Mouse (Mus musculus) erythroblast, adult 5-6 weeks (primary cell): Measurements from ENCODE around the gene Ddx51. TPM values are rescaled to one million over a fixed set of nuclear protein-coding genes. Genes with fewer than 3 reads are reported as not detected.

Experiments
- ATAC-seq: replicated peaks from 2 replicates; pipeline ENCODE4 v1.8.0; 2016; ENCODE audit warnings: moderate number of reproducible peaks, mild to moderate bottlenecking, moderate TSS enrichment, inconsistent platforms; ENCODE audit not compliant: poor library complexity, low FRiP score, severe bottlenecking
- total RNA-seq, 2 experiments: library from RNA; stranded (forward) in 1 of 2; stranded (reverse) in 1 of 2; fragments of 150-400 nt in 1 of 2; fragments of 200-764, 138-1000 nt in 1 of 2; gene quantifications; 2 replicates each; pipeline versions ENCODE4 v1.2.3 to v1.2.4; 2015 to 2017; ENCODE audit warnings: low replicate concordance in 2 of 2

The Ddx51 gene
- total RNA-seq (2015; ENCODE audit: low replicate concordance): 4.8 and 7.9 TPM in 2 replicates
- total RNA-seq (2017; ENCODE audit: low replicate concordance): 0.43 and 2.6 TPM in 2 replicates

DNA sequence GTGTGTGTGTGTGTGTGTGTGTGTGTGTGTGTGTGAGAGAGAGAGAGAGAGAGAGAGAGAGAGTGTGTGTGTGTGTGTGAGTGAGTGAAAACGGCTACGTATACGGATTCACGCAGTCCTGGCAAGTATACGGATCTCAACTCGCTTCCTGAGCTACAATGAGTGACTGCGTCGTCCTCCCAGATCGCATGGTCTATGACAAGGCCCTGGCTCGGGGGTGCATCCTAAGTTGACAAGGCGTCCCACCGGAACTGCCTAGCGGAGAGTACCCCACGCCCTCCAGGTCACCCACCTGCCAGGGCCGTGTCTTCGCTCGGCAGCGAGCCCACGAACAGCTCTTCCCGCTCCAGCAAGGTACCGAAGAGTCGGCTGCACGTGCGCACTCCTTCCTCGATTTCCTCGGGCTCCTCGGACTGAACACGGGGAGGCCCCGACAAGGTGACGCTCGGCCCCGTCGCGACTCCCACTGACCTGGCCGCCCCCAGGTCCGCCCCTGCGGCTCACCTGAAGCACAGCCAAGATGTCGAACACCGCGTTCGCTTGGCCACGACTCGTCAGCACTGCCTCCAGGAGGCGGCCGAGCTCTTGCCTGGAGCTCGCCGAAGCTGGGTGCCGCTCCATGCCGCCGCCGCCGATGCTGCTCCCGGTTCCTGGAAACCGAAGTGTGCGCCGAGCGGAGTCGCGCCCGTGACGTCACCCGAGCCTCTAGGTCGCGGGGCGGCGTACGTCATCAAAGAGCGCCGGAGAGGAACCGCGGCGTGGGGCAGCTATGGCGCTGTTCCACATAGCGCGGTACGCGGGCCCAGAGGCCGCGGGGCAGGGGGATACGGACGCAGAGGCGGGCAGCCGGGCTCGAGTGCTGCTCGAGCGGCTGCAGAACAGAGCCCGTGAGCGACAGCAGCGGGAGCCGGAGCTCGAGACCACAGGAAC lies at the start of gene Ddx51, which contains the start of gene Noc4l:
Gene Ddx51 (plus strand): TSS at position 733 of the 930 bp plus-strand sequence.
Gene Noc4l (minus strand): TSS at position 699 of the 930 bp plus-strand sequence.
- peak; percentile 82 for ATAC-seq

DNA sequence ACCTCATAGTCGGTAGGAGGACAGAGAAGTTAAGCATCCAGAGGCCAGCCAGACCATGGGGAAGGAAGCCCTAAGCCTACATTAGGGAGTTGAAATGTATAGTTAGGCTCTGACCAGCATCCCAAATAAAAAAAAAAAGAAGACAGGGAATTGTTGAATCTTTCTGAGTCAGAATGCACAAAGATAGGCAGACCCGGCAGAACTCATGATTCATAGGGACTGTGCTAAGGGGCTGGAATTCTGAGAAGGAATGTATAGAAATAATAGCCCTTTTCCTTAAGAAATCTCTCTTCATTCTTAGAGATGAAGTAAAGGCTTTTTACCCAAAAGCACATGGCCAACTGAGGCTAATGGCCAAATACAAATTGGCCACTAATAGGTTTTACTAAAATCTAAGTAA lies 48.9 kb upstream of the Ddx51 start:
- no peak for ATAC-seq

GRCm38 (mm10) chr5:110605531-110606221 lies 47.6 kb upstream of the Ddx51 start:
- ATAC-seq: no peak

DNA sequence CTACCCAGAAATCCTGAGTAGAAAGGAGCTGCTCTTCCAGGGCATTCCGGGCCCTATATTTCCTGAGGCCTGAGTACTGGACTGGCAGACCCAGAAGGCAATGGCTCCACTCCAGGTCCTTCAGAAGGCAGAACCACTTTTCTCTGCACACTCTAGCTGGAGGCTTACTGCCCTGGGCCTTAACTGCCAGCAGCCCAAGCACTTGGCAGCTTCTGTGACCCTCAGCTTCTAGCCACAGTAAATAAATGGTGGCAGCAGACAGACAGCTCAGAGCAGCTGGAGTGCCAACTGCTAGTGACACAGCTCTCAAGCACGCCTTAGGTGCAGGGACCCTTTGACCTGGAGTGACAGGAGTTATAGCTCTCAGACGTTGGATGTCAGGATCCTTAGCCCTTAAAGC lies 45.5 kb upstream of the Ddx51 start:
- no peak for ATAC-seq

DNA sequence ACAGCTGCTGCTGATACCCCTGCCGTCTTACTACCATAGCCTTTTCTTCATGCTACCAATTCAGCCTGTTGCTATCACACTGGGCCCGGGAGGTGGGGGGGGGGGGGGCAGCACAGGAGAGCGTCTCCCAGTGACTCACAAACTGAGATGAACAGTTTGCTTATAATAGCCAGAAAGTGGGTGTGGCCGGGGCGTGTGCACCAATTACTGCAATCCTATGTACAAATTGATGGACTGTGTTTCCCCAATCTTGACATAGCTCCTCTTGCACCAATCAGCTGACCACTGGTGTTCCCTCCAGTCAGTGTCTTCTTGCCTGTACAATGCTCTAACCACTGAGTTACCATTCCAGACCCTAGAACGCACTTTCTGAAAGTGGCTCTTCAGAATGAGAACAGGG lies 44.9 kb upstream of the Ddx51 start:
- no peak for ATAC-seq

DNA sequence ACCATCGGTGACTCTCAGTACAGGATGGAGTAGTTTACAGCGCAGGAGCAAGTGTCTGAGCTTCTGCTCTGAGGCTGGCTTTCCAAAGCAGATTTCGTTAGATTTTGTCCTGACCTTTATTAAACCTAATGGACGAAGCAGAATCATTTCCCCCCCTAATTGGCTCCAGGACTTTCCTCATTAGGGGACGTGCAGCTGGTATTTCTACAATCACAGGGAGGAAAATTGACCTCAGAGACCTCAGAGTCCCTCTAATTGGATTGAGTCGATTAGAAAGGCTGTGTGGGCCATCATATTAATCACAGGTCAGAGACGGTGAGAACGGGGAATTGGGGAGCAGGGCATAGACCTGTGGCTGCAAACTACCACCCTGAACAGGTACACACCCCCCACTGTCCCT lies 44.3 kb upstream of the Ddx51 start:
- ATAC-seq: no peak

- no peak for ATAC-seq
These were observed 43.8 kb upstream of the Ddx51 start for GRCm38 (mm10) chr5:110609425-110609824.

GRCm38 (mm10) chr5:110609868-110610267 lies 43.4 kb upstream of the Ddx51 start:
- no peak for ATAC-seq

- no peak for ATAC-seq
These were observed 42.8 kb upstream of the Ddx51 start for GRCm38 (mm10) chr5:110610484-110610883.

GRCm38 (mm10) chr5:110611435-110612158 lies 41.7 kb upstream of the Ddx51 start:
- ATAC-seq: no peak

GRCm38 (mm10) chr5:110619226-110619625 lies 34.0 kb upstream of the Ddx51 start:
- ATAC-seq: no peak

DNA sequence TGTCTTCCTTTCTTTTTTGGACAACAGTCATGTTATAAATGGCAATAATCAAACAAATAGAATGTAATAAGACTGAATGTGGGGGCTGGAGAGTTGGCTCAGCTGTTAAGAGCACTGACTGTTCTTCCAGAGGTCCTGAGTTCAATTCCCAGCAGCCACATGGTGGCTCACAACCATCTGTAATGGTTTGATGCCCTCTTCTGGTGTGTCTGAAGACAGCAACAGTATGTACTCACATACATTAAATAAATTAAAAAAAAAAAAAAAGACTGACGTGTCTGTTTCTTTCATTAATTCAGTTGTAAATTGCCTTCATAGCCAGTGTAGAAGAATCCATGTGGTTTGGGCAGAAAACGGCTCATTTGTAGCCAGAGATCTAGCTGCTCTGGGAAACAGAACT lies 28.9 kb upstream of the Ddx51 start:
- no peak for ATAC-seq

- no peak for ATAC-seq
These were observed 25.9 kb upstream of the Ddx51 start for GRCm38 (mm10) chr5:110627351-110627750.

GRCm38 (mm10) chr5:110628156-110628555 lies 25.1 kb upstream of the Ddx51 start:
- no peak for ATAC-seq

DNA sequence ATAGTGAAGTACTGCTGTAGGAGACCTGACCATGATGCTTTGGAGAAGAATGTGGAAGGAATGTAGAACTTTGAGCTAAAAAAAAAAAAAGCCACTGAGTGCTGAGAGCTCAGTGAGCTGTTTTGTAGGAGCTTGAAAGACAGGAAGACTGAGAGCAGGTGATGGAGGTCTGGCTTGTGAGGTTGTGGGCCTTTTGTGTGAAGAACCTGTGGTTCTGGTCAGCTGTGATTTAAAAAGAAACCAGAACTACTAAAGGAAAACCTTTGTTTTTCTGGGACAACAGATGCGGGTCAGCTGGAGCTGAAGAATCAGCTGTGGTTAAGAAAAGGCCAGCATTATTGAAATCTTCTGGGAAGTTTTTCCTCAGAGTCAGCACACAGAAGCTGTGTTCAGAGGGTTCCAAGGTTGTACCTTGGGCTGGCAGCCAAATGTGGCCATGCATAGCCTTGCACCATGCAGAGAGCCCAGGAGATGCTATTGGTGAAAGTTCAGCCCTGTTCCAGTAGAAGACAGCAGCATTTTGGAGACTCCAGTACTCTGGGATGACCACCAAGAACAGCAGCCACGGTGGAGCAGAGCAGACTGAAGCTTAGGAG lies 23.6 kb upstream of the Ddx51 start:
- no peak for ATAC-seq

DNA sequence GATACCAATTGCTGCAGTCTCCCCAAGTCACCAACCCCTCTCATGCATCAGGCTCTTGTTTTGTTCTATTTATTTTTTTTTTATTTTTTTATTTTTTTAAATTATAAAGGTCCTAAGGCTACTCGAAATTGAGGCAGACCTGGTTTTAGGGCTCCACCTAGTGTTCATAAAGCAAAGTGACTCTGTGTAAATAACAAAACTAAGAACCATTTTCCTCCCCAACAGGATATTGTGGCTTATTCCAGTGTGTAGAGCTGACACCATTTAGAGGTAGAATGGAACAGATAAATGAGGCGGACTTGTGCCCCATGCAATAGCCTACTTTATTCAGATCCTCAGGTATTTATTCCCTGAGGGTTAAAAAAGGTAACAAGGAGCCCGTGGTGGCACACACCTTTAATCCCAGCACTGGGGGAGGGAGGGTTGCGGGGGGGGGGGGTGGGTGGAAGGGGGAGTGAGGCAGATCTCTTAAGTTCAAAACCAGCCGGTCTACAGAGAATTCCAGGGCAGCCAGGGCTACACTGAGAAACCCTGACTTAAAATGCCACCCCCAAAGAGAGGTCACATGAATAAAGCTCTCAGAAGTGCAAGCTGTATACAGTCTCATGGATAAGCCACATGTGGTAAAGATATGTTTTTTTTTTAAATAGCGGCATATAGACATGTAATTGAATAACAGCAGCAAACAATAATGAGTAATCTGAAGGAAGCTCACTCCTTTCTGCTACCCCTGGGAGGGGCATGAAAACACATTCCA lies 17.1 kb upstream of the Ddx51 start:
- ATAC-seq: 0 out of 2 replicates have a peak, but pooled peaks have one; percentile 58

DNA sequence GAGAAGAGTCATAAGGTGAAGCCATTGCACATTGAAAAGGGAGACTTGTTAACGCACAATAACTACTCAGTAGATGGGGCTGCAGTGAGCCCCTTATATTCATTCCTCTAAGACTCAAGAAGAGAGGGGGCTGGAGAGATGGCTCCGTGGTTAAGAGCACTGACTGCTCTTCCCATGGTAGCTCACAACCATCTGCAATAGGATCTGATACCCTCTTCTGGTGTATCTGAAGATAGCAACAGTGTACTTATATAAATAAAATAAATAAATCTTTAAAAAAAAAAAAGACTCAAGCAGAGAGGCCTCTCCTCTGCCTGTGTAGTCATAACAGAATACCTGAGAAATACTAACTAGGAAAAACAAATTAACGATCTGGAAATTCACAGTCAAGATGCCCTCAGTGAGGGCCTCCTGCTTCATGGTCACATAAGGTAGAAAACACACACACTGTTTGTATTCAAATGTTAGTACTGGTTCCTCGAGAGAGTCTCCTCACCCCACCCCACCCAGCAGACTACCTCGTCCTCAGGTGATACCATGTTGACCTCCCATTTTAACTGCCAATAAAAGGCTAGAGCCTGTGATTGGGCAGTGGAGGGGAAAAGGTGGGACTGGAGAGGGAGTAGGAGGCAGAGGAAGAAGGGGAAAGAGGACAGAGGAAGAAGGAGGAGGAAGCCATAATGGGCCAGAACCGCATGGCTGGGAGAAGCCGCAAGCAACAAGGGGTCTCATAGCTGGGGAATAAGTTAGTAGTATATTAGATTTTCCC lies 14.8 kb upstream of the Ddx51 start:
- no peak for ATAC-seq

- peak; percentile 91 for ATAC-seq
These were observed 13.8 kb upstream of the Ddx51 start for GRCm38 (mm10) chr5:110639459-110639858.
